Mouse (Mus musculus): ENCODE results near the gene Psat1.

Gene Psat1

DNA sequence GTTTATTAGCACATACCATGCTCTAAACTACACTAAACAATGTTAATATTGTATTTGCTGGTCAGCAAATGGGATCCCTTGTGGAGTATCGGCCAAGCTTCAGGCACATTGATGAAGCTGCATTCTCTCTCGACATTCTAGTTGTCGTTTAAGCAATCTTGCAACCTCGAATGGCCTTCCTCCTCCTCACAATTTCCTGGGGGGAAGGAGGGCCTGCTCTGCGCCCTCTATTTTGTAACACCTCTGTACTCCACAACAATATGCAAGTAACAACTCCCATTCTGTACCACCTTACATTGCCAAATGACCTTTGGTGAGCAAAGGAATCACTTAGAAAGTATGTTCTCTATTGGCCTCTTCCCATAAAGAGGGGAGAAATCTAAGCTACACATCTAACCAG is 91.8 kb downstream of the Psat1 start:
- no peak for DNase-seq

All from cerebellum, adult 8-10 months (tissue).